Mouse (Mus musculus) frontal cortex, postnatal 25 days (tissue): ENCODE results near the gene Erbb4.
"Not testable (repeated sequence)": the region's sequence is repeated elsewhere in the genome, so short reads cannot be mapped to it uniquely, and the experiment has no call there.

Experiments used
- DNase-seq, 2 experiments: peaks; one replicate each; pipeline ENCODE4 v3.0.0; 2022; ENCODE audit warnings: low spot score in 2 of 2

Gene Erbb4

DNA sequence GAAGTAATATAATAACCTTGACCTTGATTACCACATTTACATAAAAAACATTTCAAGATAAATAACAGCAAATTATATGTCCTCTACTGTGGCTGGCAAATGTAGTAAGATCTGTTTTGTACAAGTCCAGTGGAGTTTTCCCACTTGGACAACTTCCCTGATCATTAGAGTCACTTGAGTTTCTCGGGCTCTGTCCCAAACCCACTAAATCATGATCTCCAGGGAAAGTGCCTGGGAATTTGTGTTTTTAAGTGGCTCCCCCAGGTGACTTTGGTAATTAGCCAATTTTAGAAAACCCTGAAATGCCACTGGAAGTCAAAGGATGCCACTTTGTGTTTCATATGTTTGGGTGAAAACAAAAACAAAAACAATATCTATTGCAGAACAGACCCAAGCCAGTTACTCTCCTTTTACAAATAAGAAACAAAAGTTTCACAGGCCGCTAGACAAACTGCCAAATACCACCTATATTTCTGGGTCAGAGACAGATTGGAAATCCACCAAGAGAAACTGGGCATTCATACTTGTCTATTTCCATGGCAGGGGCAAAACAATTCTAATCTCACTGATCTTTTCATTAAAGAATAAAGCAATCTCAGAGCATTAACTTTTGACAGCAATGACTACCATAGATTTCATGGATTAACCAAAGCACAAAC lies 234.8 kb downstream of the Erbb4 start:
- no peak for DNase-seq

DNA sequence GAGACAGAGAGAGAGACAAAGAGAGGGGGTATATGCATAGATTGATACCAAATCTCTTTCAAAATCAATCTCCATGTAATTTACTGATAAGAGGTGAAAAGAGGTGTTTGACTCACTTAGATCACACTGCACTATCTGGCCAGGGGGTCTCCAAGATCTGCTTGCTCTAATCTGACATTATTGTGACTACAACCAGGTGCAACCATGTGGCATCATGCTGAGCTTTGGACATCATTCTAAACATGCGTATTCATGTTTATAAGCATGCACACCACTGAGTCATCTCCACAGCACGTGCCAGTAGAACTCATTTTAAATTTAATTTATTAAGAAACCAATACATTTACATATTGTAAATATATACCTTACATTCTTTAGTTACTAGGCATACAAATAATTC lies 247.5 kb downstream of the Erbb4 start:
- no peak for DNase-seq

DNA sequence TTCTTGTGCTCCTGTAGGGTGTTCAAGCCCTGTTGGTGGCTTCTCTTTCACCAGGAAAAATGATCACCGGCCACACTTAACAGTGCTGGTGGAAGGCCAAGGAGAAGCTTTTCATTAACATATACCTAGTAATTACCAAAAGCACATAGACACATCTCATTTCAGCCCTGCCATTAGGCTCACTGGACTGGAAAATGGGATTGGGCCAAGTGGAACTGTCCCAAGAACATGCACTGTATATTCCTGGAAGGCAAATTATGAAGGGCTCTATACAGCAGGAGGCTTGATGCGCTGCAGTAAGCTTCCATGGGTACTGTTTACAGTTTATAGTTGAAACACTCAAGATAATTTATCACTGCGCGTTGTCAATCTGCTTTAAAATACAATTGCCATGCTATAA lies 248.4 kb downstream of the Erbb4 start:
- no peak for DNase-seq

DNA sequence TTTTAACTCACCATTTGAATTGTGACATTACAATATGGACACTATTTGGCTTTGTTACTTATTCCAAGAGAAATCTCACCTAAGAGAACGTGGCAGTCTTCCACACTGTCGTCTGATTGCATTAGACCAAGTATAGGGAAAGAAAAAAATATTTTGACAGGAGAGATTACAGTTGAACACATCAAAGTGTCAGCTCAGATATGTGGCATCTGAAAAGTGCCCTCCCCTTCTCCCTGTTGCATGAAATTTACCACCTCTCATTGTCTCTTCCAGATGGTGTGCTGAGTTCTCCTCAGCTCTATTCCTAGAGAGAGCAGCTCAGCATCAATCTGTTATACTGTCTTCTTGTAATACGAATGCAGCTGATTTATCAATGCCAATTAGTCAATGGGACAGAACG lies 268.5 kb downstream of the Erbb4 start:
- no peak for DNase-seq

DNA sequence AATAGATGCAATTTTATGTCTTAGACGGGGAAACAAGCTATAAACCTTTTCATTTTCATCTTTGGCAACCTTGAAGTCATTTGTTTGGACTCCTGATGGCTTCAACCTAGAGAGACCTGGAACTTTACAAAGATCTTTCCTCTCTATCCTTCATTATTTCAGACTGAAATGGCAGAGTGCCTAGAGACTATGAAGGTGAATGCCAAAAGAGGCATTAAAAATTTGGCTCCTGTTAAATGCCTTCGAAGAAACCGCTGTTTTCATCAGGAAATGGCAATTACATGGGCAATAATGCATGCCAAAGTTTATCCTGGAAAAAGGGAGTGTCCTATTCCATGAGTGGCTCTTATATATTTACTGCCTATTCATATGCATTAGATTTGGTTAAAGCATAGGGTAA lies 273.2 kb downstream of the Erbb4 start:
- no peak for DNase-seq

DNA sequence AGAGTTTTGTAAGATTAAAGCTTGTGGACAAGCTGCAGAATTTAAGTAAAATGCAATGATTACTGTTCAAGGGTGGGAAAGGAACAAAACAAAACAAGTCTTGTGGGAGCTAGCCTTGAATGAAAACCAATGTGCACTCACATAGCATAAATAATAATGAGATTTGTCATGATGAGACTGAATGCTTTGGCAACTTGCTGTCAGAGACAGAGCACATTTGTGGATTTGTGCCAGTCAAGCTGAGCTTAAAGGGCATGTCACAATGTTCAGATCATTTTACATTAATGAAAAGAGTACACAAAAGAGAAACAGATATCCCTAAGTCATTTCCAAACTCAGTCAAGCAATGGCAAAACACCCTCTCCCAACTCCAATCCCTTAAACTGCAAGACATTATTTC lies 275.8 kb downstream of the Erbb4 start:
- DNase-seq = no peak

DNA sequence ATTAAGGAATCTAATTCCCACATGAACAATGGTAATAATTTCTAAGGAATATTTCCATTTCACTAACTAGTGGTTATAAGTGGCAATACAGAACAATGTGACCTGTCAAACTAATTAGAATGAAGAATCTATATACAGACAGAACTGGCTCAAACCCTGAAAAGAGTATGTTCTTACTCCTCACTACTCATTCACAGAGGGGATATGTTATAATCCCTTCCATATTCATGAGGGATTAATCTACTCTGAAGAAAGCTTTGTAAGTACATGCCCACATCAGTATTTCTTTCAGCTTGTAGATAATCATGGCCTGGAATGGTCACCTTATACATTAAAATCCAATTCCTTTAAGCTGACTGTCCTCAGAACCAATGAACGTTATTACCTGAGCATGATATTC lies 276.3 kb downstream of the Erbb4 start:
- DNase-seq = no peak

DNA sequence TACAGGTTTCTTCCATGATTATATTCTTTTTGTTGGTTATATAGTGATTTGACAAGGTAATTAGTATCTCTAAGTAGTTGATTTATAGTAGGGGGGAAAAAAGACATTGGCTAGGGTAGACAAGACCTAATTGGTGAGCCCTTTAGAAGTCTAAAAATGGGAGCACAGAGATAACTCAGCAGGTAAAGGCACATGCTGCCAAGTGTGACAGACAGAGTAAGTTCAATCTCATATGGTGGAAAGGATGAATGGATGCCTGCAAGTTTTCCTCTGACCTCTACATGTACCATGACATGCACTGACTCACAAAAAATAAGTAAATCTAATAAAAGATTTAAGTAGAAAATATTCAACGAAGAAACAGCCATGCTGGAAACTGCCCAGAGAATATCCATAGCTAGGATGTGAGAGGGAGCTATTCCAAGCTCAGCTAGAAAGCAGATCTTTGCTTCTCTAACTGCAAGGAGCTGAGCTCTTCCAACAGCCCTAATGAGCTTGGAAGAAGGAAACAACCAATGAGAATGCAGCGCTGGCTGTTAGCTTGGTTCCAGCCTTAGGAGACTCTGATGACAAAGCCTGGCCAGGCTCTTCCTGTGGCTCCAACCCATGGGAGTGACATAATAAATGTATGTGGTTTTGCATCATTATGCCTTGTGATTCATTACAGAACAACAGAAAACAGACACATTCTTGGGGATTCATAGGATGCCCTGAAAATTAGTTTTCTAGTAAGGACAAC lies 277.2 kb downstream of the Erbb4 start:
- DNase-seq = no peak

DNA sequence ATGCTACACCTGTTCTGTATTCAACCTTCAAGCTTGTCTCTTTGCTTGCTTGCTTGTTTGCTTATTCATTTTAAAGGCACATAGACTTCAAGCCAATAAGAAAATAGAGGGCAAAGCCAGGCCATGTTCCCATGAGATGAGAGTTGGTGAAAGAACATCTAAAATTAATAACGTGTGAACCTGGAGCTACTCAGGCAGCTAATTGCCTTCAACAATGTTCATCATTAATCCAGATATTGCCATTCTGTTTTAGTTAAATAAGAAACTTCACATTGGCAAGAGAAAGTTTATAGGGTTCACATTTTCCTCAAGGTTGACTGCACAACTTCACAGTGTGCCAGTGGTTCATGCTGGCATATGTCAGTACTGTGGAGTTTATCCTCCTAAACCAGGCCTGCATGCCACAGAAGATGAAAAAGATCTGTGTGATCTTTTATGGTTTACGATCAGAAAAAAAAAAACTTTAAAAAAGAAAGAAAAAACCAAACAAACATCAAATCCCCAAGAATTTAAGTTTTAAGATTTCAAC lies 284.7 kb downstream of the Erbb4 start:
- DNase-seq = no peak

DNA sequence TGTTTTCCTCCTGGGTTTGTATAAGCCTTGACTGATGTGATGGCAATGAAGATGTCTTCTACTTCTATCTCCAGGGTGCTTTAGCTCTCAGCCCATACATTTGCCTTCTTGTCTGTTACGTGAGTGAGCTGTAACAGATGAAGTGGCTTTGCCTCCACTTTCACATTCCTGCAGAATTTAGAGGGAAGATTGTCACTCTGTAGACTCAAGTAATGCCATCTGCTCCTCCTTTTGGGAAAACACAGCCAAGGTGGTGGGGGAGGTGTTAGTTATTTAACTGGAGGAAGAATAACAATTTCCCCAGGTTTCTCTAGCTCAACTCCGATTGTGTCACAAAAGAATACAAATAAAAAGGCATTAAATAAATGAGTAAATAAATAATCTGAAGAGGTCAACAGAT lies 301.1 kb downstream of the Erbb4 start:
- no peak for DNase-seq

DNA sequence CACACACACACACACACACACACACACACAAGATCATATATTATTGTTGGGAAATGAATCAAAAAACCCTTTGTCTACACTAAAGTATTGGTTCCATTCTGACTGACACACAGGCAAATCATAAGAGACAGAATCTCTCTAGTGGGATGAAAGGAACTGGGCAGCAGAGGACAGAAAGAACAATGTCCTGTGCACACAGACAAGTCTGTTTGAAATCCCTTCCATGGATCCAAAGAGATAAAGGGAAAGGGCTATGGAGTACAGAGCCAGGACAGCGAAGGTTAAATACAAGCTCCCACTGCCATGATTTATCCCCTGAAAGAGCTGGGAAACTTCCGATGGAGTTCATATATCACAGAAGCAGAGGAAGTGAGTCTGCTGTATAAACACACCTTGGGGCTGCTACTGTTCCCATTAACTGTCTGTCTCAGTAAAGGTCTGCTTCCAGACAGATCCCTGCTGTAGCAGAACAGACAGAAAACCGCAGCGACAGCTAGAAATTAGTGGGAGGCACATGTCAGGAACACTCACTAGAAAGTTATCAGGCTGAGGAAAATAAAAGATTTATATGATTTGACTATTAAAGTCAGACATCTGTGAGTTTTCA lies 320.3 kb downstream of the Erbb4 start:
- no peak for DNase-seq

DNA sequence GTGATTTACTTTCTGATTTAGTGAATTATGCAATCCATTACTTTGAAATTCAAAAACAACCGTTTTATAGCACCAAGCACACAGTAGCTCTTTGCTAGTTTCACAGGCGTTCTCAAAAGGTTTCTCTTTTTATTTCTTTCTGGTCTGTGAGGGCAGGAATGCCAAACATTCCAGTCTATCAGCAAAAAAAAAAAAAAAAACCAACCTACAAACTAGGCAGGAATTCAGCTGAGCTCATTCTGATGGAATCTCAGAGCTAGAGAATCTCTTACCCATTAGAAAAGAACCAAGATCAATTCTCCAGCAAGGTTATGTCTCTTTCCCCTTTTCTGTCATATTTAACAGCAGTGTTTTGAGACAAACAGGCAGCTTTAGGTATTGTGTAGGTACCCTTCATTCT lies 327.2 kb downstream of the Erbb4 start:
- DNase-seq = no peak

DNA sequence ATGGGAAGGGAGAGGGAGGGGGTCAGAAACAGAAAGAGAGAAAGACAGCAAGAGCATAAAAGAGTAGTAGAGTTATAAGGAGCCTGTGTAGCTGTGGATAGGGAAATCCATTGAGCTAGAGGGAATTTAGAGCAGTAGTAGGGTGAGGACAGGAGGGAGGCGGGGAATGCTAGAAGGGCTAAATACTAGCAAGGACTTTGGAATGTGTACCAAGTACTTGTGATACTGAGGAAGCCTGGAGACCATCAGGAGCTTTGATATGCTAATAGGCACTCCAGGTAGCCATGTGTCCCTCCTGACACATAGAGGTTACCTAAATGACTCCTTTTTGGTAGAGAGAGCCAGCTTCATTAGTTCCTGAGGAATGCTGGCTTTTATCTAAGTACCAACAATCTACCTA lies 327.8 kb downstream of the Erbb4 start:
- no peak for DNase-seq

DNA sequence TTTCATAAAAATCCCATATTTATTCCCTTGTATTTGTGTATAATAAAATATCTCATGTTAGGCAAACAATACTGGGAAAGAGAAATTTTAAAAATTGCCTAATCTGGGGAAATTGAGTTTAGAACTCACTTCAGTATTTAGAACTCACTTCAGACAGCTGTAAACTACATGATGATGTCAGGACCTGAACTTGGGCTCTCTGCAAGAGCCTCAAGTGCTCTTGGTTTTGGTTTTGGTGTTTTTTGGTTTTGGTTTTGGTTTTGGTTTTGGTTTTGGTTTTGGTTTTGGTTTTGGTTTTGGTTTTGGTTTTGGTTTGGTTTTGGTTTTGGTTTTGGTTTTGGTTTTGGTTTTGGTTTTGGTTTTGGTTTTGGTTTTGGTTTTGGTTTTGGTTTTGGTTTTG lies 341.8 kb downstream of the Erbb4 start:
- DNase-seq = not testable (repeated sequence)

DNA sequence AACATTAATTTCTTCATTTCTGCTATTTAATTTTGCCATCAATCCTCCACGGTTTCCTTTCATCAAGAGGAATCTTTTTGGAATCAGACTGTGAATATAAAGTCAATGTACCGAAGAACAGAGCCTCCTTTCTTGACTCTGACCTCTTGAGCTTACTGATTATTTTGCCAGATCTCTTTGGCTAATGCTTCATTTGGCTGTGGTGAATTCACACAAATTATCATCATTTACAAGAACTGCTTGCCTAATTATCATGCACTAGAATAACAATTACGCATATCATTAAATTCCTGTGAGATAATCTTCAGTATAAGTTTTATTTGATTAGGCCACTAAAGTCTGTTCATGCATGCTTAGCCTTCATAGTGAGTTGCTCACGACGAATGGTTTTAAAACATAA lies 345.4 kb downstream of the Erbb4 start:
- DNase-seq = no peak

DNA sequence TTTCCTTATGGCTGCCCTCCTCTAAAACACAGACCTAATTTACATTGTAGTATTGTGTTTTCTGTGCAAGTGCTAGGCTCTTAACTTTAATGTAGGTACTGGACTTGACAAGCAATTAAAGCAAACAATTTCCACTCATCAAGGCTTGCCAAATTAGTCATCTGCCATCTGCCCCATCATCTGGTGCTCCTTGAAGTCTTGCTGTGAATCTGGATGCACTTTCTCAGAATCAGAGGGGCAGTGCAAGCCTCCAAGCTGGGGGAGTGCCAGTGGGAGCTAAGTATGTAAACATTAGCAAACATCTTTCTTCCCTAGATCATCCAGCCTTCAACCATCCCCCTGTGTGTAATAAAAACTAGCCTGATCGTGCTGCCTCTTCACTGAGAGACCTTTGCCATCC lies 358.9 kb downstream of the Erbb4 start:
- no peak for DNase-seq

DNA sequence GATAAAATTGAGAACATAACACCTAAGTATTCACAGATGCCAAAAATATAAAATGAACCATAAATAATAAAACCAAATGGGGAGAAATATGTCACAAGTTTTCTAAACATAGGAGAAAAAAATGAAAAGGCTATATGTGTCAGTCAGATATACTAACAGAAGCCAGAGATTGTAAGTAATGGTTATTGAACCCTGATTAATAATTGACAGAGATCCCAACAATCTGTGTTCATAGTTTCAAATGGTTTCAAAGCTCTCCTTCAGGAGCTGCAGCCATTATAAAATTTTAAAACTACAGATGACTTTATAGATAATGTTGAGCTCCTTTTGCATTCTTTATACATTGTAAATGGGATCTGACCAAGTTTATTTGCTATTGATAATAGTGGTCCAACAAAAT lies 426.4 kb downstream of the Erbb4 start:
- DNase-seq = no peak

DNA sequence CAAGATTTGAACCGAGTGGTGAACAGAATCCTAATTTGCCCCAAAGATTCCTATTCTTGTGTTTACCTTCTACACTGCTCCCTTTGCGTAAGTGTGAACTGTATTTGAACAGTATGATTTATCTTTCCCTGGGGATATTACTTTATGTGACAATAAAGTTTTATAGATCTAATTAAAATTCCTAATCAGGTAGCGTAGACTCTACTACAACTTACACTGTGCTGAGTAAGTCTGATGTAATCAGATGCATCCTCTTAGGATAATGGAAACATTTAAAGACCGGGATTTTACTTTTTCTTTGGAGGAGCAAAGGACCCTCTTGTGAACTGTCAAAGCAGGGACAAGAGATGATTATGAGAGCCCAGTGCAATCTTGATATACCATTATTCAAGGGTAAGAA lies 433.2 kb downstream of the Erbb4 start:
- no peak for DNase-seq

DNA sequence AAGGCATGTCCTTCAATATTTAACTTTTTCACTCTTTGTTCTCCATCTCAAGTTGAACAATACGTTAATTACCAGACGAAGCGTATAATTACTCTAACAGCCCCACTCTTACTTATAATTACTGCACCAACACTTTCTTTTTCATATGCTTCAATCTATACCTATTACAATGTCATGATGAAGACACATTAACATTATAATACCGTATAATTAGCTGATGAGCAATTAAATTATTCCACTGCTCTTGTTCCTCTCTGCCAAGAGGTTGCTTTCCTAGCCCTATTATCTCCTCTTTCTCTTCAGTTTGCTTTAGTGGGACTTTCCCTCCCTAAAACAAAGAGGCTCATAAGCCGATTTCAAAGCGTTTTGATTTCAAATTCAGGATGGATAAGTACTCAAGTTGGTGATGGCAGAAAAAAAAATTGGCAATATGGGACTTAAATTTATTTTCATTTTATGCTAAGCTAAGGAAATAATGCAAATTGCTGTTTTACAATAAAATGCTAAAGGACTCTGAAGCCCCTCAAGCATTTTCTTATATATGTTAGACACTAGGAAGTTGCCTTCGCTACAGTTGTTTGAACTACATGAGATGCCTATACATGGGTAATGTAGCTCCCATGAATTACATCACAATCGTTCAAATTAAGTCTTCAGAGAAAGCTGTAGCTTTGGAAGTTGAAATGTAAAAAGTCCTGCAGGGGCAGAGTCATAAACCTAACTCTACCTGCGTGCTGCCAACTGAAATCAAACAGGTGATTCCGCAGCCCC lies 440.8 kb downstream of the Erbb4 start:
- DNase-seq = no peak

DNA sequence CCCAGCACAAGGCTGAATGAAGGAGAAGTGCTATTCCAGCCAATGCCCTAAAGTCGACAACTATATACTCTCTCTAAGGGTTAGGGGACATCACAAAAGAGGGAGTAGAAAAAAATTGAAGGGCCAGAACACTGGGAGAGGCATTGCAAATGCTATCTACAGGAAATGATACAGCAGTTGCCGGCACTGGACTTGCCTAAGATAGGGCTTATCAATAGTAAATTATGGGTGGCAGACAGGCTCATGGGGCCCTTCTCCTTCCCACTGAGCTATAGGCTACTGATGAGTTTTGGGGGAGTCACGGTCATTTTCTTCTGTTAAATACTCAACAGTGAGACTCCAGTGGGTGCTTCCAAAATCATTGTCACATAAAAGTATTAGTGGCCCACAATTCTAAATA lies 517.4 kb downstream of the Erbb4 start:
- no peak for DNase-seq

DNA sequence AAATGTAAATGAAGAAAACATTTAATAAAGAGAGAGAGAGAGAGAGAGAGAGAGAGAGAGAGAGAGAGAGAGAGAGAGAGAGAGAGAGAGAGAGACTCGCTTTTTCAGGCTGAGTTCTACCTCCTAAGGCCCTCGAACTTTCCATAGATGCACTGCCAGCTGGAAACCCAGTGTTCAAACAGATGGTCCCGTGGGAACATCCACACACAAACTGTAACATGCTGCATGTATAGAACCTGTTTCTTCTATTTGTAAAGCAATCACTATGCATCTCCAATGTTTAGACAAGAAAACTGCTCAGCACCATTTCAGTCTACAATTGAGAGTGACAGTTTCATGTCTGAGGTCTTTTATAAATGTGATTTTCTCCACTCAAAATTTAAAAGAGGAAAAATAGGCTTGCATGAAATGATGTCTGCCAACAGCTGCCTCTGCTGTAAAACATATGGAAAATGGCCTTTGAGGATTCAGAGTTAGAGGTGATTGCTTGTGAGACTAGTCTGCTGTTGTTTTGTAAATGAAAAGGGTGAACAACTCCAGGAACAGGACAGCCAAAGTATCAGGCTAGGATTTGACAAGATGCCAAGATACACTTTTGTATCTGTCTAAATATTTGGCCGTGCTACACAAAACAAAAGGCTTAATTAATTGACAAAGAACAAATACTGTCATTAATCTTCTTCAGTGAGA lies 533.9 kb downstream of the Erbb4 start:
- no peak for DNase-seq

DNA sequence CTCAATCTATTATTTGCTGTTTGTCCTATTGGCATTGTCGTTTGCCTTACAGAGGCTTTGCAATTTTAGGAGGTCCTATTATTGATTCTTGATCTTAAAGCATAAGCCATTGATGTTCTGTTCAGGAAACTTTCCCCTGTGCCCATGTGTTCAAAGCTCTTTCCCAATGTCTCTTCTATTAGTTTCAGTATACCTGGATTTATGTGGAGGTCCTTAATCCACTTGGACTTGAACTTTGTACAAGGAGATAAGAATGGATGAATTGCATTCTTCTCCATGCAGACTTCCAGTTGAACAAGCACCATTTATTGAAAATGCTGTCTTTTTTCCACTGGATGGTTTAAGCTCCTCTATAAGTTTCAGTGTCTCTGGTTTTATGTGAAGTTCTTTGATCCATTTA lies 536.9 kb downstream of the Erbb4 start:
- no peak for DNase-seq
